Mouse (Mus musculus): Measurements from ENCODE around the gene Tpcn1.

The Tpcn1 gene

GRCm38 (mm10) chr5:120560616-120561311 is 27.7 kb downstream of the Tpcn1 start:
- in situ Hi-C loops (cut with MboI, MseI): no loop called here

- in situ Hi-C loops (cut with MboI, MseI): no loop called here
Measured at GRCm38 (mm10) chr5:120560129-120560615, 28.3 kb downstream of the Tpcn1 start.

- in situ Hi-C loops (cut with MboI, MseI): no loop called here
Measured at GRCm38 (mm10) chr5:120558762-120559161, 29.7 kb downstream of the Tpcn1 start.

- in situ Hi-C loops (cut with MboI, MseI): no loop called here
Measured at GRCm38 (mm10) chr5:120558041-120558440, 30.4 kb downstream of the Tpcn1 start.

GRCm38 (mm10) chr5:120555871-120556270 is 32.6 kb downstream of the Tpcn1 start:
- in situ Hi-C loops (cut with MboI, MseI): no loop called here

- in situ Hi-C loops (cut with MboI, MseI): no loop called here
Measured at GRCm38 (mm10) chr5:120550673-120551072, 37.8 kb downstream of the Tpcn1 start.

GRCm38 (mm10) chr5:120550137-120550536 is 38.3 kb downstream of the Tpcn1 start:
- in situ Hi-C loops (cut with MboI, MseI): no loop called here

- in situ Hi-C loops (cut with MboI, MseI): no loop called here
Measured at GRCm38 (mm10) chr5:120548236-120548850, 40.1 kb downstream of the Tpcn1 start.

- in situ Hi-C loops (cut with MboI, MseI): no loop called here
Measured at GRCm38 (mm10) chr5:120536632-120537031, 51.8 kb downstream of the Tpcn1 start.

- in situ Hi-C loops (cut with MboI, MseI): no loop called here
Measured at GRCm38 (mm10) chr5:120536046-120536445, 52.4 kb downstream of the Tpcn1 start.

GRCm38 (mm10) chr5:120534686-120535075 is 53.8 kb downstream of the Tpcn1 start:
- in situ Hi-C loops (cut with MboI, MseI): no loop called here

- in situ Hi-C loops (cut with MboI, MseI): no loop called here
Measured at GRCm38 (mm10) chr5:120534071-120534685, 54.3 kb downstream of the Tpcn1 start.

GRCm38 (mm10) chr5:120531631-120532030 is 56.8 kb downstream of the Tpcn1 start:
- in situ Hi-C loops (cut with MboI, MseI): no loop called here

- in situ Hi-C loops (cut with MboI, MseI): no loop called here
Measured at GRCm38 (mm10) chr5:120527296-120527964, 61.0 kb downstream of the Tpcn1 start.

- in situ Hi-C loops (cut with MboI, MseI): no loop called here
Measured at GRCm38 (mm10) chr5:120526311-120526710, 62.2 kb downstream of the Tpcn1 start.

GRCm38 (mm10) chr5:120525737-120526136 is 62.7 kb downstream of the Tpcn1 start:
- in situ Hi-C loops (cut with MboI, MseI): no loop called here

GRCm38 (mm10) chr5:120524736-120525135 is 63.7 kb downstream of the Tpcn1 start:
- in situ Hi-C loops (cut with MboI, MseI): no loop called here

- in situ Hi-C loops (cut with MboI, MseI): no loop called here
Measured at GRCm38 (mm10) chr5:120522649-120523048, 65.8 kb downstream of the Tpcn1 start.

GRCm38 (mm10) chr5:120517552-120517951 is 70.9 kb downstream of the Tpcn1 start:
- in situ Hi-C loops (cut with MboI, MseI): loop anchor here (5.0 to 10.0 kb wide), 2 partner anchors 90 to 937 kb away; partner anchors contain the start of genes Erp29 and Tmem116

- in situ Hi-C loops (cut with MboI, MseI): loop anchor here (5.0 to 10.0 kb wide), 2 partner anchors 91 to 938 kb away; partner anchors contain the start of genes Erp29 and Tmem116
Measured at GRCm38 (mm10) chr5:120516221-120516984, 72.1 kb downstream of the Tpcn1 start.

GRCm38 (mm10) chr5:120515451-120515850 is 73.0 kb downstream of the Tpcn1 start:
- in situ Hi-C loops (cut with MboI, MseI): loop anchor here (5.0 to 10.0 kb wide), 2 partner anchors 92 to 939 kb away; partner anchors contain the start of genes Erp29 and Tmem116
